Mouse (Mus musculus) B cell, adult 2 months (primary cell): ENCODE measurements around the gene Dach1.

Experiments used
- DNase-seq, 2 experiments: peaks; one replicate each; pipeline ENCODE4 v3.0.0; 2022

Gene Dach1

DNA sequence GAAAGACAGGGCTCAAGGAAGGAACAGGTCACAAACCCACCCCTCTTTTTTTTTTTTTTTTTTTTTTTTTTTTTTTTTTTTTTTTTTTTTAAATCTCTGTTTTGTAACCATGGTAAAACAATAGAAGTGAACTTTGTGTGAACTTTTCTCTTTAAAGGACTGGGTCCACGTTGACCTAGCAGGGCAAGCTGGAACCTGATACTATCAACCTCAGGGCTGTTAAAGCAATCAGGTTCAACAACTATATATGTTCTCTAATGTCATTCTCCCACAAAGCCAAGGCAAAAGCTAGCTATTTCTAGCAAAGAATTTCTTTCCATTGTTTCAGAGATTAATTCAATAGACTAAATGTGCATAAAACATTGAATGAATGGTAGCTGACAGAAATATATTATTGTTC, 134.3 kb downstream of the Dach1 start:
- no peak for DNase-seq

DNA sequence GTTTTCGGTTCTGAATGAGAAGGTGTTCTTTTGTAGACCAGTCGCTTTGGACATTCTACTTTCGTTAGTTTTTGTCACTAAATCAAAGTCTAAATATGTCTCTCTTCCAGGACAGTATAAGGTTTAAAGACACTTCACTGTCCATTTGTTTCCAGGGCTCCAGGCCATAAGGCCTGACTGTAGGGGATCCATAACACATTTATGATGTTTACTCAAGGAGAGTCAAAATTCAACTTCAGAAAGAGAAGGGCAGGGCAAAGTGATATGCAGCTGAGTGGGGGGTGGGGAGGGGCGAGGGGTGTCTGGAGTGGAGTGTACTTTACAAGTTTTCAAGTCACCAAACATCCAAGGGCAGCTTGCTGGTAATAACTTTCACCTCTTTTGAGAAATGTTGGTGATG, 146.0 kb downstream of the Dach1 start:
- no peak for DNase-seq

DNA sequence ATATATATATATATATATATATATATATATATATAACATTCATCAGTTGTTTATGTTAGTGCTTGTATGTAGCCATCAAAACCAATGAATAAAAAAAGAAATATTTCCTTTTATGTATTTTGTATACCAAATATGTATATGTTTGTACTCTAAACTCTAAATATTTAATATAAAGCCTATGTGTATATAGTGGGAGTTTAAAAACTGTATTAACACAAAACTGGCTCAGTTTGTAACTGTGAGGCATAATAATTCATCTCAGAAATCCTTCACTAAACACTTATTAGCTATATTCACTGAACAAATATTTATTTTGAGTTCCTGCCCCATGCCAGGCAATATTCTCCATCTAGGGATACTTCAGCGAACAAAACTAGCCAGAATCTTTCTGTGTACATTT, 155.5 kb downstream of the Dach1 start:
- DNase-seq, result no peak

DNA sequence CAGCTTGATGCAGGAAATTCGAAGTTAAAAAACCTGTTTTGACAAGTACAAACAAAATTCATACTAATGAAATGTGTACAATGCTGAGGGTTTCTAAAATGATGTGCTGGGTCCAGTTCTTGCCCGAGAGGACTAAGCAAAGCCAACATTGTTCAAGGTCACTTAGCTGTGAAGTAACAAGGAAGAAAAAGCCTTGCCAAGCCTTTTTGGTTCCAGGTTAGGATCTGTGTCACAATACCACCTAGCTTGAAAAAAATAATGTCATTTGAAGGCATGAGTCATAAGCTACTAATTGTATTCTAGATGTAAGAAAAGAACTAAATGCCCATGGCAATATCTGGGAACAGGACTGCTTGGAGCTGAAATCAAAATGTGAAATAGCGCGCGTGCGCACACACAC, 161.1 kb downstream of the Dach1 start:
- DNase-seq, result no peak

DNA sequence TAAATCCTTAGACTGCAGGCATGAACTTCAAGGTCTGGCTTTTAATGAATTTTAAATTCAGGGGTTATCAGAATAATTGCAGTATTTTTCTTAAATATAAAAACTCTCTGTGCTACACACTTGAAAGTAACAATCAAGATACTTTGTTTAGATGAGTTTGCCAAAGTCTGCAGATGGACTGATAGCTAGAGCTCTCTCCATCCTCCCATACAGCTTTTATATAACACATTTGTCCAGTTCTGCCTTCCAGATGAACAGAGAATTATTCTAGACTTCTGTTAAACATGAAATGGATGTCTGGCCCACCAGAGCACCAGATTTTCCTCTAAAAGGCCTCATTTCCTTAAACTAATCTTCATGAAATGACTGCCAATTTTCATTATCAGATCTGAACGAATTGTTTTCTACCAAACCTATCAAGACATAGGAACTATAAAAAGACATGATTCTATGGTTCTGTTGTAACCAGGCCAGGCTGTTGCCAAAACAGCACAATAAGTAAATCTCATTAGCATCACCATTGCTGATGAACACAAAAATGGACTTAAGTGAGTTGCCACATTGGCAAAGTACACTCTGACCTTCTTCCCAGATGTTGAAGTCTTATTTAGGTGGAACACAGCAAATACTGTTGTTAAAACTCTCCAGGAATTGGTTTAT, 167.4 kb downstream of the Dach1 start:
- DNase-seq, result no peak

DNA sequence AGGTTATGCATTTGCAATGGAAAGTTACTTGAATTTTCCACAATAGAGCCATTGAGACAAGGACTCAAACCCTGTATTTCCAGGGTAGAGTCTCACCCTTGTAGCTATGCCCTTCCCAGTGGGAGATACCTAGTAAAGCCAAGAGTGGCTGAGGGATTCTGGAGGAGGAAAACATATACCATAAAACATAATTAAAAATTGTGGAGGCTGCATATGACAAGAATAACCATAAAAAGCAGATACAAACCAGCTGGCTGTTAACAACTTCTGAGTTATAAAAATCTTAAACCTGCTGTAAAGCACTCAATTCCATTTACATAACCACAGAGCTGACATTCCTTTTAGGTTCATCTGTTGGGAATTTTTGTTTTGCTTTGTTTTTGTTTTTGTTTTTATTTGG, 171.0 kb downstream of the Dach1 start:
- no peak for DNase-seq

DNA sequence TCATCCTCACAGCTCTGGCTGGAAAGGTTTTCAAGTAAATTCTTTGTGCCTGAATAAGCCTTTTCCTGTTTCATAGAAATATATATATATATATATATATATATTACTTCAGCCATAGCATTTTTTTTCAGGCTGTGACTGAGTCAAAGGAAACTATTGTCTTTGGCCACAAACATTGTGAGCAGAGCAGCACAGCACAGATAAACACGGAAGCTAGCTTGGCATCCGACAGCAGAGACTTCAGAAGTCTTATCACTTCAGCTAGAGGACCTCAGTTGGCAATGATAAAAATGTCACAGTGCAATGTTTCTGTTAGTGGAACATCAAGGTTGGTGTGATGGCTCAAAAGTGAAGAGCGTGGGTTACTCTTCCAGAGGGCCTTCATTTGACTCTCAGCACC, 186.3 kb downstream of the Dach1 start:
- no peak for DNase-seq

DNA sequence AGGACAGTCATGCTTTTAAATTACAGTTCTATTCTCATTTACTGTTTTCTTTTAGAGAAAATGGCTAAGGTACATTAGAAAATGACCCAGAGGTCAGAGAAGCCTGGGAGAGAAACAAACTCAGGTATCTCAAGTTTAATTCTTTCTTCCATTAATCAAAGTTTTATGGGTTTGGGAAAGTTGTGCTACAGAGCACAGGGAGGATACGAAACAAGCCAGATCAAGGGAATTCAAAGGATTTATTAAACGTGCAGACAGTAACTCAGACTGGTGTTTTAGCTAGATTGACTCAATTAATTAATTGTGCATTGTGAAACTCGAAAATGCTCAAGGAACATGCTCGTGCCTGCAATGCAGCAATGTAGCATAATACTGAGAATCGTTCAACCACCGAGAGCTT, 186.9 kb downstream of the Dach1 start:
- no peak for DNase-seq

DNA sequence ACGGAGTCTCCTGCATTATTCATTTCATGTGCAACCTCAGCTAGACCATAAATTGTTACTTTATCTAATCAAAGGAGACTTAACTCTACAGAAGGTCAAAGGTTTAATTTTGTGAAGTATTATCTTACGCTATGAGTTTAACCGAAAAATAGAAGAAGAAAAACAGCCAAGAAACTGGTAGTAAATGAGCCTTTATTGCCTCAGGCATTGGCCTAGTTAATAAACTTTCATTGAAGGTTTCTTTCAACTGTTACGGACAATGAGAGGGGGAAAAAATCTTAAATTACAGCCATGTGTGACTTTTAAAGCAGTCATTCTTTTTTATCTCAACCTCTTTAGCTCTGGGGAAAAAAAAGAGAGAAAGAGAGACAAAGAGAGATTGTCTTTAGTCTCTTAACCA, 188.7 kb downstream of the Dach1 start:
- no peak for DNase-seq

DNA sequence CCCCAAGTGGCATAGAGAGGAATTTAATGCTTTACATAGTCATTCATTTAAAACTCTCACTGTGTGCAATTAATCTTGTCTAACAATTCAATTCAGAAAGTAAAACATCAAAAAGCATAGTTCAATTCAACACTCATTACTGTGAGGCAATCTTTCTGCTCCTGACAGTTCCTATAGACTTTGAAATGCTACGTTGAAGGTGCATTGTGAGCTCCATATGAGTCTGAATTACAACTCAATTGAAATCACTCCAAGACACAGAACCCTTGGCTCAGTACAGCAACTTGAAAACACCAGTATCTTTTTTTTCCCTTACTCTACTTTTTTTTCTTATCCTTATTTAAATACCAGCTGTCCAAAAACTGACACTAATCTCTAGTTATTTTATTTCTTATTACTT, 193.5 kb downstream of the Dach1 start:
- no peak for DNase-seq

DNA sequence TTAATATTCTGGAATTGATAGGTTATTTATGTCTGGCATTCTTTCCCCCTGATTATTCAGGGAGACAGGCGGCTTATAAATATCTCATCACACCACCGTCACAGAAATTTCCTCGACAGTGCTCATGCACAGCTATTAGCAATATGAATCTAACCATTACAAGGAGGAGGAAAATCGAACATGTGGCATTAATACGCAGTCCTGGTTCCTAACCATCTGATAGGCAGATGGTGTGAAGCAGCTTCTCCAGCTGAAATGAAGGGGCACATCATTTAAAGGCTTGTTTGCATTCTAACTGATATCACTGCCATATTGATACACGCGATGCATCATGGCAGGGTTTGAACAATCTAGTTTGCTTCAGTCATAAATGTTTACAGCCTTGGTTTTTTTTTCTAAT, 194.1 kb downstream of the Dach1 start:
- DNase-seq, result no peak

DNA sequence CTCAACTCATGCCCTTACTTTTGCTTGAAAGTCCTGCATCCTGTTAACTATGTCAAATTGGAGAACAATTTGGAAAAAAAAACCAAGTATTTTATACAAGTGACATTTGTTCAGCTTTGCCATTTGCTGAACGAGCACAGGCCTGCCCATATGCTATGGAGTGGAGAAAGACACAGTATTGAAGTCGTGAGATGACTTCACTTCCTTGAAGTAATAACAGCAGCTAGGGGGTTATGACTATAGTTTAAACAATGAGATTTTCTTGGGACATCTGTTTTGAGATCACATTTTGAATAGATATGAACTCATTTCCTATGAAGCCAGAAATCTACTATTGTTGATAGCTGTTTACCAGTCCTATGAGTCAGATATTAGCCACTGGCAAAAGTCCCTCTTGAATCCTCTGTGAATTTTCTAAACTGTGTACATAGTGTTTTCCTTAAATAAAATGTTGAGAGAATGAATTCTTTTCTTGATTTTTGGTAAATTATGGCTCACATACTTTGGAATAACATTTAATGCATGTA, 205.0 kb downstream of the Dach1 start:
- no peak for DNase-seq

DNA sequence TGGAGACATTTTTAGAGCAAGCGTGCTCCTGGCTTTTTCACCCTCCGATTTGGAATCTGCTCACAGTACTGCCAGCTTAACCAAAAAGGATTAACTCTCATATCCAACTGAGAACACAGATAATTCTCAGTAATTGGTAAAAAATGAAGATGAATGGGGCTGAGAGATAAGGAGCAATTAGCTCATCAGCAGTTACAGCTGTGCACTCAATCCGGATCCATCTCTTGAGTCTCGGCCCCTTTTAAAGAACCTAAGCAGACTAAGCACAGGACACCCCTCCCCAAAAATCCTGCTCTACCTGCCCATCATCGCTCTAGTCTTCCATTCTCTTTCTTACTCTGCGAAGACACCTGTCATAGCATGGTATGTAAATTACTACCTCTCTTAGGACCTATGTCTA, 205.9 kb downstream of the Dach1 start:
- no peak for DNase-seq

DNA sequence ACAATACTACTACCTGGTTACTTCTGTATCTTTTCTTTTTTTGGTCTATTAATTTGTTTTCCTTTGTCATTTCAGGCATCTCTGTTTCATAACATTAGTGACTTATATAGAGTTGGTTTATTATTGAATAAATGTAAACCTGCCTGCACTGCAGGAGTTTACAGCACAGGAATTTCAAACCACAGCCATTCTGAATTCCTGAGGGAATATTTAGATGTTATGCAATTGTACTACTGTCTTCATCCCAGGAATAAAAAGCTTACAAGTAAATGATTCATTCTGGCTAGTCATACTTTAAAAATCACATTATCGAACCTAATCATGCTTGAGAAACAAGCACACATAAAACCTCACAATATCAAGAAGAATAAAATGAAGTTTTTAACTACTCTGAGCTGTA, 213.2 kb downstream of the Dach1 start:
- no peak for DNase-seq

DNA sequence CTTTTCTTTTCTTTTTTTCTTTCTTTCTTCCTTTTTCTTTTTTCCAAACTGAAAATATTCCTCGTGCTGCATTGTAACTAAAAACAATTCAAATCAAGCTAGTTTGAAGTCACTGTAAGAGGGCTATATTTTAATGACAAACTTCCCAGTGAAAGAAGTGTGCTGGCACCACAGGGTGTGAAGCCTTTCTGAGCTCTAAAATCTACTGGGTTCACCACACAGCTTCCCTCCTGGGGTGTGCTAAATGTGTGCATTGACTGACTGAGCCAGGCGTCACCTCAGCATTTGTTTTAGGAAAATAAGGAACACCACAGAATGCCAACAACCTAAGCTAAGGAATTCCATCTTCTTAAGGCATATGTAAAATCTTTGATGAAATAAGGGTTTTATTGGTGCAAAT, 224.1 kb downstream of the Dach1 start:
- DNase-seq, result no peak

DNA sequence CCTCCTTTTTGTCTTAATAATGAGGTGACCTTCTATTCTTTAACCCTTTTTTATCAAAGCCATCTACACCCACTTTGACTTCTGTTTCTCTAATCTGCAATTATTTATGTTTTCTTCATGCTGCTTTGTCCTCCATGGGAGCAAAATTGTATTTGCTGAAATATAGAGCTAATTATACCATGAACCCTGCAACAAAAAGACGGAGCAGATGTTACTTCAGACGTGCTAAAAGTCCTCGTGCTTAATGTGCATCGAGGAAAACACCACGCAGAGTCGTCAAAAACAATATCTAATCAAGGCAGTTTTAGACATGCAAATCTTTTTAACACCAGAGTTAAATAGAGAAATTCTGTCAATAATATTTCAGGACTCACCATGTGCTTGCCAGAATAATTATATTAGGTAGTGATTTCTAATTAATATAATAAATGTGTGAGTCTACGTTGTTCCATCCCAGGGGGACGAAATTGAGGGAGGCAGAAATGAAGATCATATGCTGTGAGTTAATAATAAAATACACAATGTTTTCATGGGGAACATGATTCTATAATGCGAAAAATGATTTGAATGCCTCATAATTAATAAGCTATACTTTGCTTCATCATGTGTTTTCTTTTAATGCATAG, 224.8 kb downstream of the Dach1 start:
- no peak for DNase-seq

DNA sequence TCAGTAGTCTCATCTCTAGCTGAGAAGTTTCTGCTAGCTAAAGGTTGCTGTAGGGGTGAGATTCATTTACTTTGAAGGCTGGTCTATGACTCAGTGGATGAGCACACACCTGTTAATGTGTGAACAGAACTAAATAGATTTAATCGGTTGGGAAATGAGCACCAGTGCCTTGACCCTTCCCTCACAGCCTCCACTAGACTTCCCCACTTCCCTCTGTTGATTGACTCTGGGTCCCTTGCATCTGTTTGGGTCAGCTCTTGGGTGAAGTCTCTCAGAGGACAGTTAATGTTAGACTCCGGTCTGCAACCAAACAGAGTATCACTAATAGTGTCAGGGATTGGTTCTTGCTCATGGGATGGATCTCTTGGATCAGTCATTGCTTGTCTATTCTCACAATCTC, 227.2 kb downstream of the Dach1 start:
- no peak for DNase-seq

DNA sequence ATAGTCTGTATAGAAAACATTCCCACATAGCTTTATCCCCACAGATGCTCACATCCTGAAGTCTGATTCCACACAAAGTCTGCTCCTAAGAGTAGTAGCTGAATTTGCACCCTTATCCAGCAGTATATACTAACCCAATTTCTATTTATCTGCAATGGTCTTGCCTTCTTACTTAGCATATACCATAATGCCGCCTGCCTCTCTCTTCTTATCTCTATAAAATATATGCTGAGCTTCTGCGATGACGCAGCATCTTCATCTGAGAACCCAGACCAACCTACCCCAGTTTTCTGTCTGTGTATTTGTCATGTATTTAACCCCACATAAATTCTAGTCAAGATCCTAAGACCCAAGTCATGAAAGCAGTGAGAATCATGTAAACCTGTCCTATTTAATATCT, 272.9 kb downstream of the Dach1 start:
- no peak for DNase-seq

DNA sequence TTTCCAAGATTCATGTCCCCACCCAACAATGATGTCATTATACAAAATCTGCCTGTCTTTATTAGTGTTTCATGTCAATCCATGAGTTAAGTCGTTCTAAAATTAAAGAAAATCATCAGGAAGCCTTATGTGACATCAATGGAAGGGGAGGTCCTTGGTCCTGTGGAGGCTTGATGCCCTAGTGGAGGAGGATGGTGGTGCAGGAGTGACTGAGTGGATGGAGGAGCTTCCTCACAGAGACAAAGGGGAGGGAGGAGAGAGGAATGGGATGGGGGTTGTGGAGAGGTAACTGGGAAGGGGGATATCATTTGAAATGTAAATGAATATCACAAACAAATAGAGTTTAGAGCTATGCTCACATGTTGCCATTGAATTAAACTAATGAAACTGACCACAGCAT, 287.6 kb downstream of the Dach1 start:
- no peak for DNase-seq

DNA sequence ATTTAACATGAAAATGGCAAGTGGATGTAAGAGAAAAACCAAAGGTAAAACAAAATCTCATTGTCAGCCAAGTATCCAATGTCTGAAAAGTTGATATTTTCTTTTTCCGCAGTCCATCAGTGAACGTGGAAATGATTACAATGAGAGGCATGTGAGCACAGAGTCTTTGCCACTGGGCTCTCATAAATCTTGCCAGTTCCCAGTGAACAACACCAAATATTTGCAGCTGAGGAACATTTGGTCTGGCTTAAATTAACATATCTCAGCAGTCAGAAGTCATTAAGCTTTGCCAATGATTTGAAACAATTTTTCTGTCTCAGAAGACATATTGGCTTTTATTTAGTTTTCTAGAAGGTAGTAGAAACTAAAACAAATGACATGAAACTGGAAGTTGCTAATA, 298.6 kb downstream of the Dach1 start:
- no peak for DNase-seq

DNA sequence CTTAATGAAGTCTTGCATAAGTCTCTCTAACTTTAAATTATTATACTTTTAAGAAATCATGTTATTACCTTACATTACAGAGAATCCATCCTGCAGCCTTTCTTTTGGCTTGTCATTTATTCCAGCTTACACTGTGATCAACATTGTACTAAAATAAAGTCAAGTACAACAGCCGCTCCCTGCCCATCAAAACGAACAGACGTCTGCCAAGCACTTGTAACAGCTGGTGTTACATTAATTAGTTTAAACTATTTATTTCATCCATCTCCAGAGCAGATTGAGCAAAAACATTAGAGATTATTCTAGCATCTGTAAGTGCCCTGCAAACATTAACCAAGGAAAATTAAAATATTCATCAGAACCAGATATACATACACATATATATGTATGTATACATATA, 311.2 kb downstream of the Dach1 start:
- no peak for DNase-seq

DNA sequence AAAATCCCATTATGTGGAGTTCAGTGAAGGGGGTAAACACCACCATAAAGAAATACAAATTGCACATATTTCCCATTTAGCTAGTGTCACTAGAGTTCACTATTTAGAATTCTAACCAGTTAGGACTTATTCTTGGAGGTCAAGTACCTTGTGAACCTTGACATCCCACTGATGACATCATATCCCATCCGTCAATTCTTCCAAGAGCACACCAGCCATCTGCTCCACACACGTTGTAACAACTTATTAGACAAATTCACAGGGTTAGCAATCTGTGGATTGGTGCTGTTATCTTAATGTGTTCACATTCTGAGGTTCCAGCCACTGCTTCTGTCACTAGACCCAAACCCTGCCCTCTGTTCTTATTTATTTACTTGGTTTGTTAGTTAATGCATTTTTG, 312.3 kb downstream of the Dach1 start:
- no peak for DNase-seq

DNA sequence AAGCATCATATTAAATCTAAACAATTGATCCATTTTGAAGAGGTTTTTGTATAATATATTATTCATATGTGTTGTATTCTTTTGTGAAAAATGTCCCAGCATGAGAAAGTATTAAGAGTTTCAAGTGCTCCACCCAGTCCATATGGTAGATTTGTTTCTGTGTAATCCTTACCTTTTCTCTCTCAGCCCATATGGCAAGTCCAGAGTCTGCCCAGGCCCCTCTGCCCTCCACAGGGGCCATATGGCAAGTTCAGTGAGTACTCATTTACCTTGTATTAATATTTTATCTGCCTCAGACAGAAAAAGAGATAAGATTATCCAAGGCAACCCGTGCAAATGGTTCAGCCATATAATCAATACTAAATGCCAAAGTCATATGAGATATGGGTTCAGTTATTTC, 314.2 kb downstream of the Dach1 start:
- DNase-seq, result no peak

DNA sequence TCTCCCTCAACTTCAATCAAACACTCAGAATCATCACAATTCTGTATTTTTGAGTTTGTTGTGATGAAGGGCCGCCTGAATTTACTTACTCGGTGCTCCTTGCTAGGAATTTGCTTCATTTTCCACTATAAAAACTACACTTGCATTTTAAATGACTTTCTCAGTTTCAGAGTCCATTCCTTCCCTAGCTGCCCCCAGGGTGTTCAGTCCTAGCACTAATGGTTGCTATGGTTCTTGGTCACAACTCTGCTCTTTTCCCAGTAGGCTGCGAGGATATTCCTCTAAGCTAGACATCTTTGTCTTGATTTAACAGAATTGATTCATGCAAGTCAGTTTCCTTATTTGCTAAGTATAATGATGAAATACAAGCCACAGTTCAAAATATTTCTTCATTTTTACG, 319.1 kb downstream of the Dach1 start:
- no peak for DNase-seq

DNA sequence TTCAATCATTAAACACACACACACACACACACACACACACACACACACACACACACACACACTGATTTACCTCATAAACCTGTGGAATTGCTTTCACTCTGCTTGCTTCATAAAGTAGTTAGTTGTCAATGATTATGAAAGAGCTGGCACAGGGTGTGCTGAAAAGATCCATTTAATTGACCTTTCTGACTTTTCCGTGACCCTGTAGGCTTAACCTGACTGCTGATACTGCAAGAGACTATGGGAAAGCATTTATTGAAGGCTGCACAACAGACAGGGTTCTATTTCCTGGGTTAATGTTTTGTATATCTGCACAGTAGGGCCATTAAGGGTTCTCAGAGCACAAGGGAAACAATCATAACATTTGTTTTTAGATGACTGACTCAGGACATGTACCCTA, 321.9 kb downstream of the Dach1 start:
- no peak for DNase-seq
